Mouse (Mus musculus): ENCODE results near the gene Mettl2.

DNA sequence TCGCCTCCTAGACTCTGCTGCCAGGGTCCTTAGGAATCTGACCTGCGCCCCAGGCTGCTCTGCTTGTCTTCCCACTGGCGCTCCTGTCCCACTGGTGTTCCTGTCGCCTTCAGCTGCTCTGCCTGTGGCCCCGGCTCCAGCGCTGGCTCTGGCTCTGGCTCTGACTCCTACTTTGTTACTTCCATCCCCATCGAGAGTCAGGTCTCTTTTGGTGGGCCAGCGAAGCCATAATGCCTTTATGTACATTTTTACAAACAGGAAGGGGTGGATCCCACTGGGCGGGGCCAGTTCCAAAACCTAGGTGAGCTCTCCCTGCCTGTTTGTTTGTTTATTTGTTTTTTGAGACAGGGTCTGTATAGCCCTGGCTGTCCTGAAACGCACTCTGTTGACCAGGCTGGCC lies 40.6 kb downstream of the Mettl2 start:
- TF ChIP-seq POLR2A (IDR thresholded peaks at IDR 0.05; ENCODE audit: extremely low read depth, insufficient read depth, low read length) (no peak), CTCF (IDR thresholded peaks at IDR 0.05; ENCODE audit: extremely low read depth, insufficient read depth, low read length) (no peak)
